Mouse (Mus musculus) MEL (cell line): ENCODE measurements around the gene Kcnd2. TPM values are rescaled to one million over a fixed set of nuclear protein-coding genes. Genes with fewer than 3 reads are reported as not detected.

Source experiments
- DNase-seq: peaks from one replicate; pipeline ENCODE4 v3.0.0; 2011; ENCODE audit warnings: low read depth, low spot score
- H3K27ac ChIP-seq: 2 replicates; pipeline ENCODE4 v1.5.1; 2012; ENCODE audit warnings: low read depth, mild to moderate bottlenecking, control low read depth, low read length, moderate library complexity; ENCODE audit not compliant: control insufficient read depth
- H3K27me3 ChIP-seq, 2 experiments: fragments of 150-350 bp in 1 of 2; sonication (generic) in 1 of 2; 2 replicates each; pipeline ENCODE4 v1.6.1; 2012; ENCODE audit warnings: low read length in 2 of 2, mild to moderate bottlenecking in 2 of 2, improper control_type of control experiment in 1 of 2, moderate library complexity in 1 of 2; ENCODE audit not compliant: insufficient read depth in 2 of 2, control insufficient read depth in 1 of 2
- H3K36me3 ChIP-seq, 2 experiments: 2 replicates each; pipeline ENCODE4 v1.6.1; 2012 to 2014; ENCODE audit warnings: low read length in 2 of 2, improper control_type of control experiment in 1 of 2, inconsistent platforms in 1 of 2, mild to moderate bottlenecking in 1 of 2; ENCODE audit not compliant: insufficient read depth in 2 of 2, control insufficient read depth in 1 of 2
- H3K4me1 ChIP-seq, 2 experiments: fragments of 150-350 bp in 1 of 2; sonication (generic) in 1 of 2; 2 replicates each; pipeline ENCODE4 v1.6.1; 2012; ENCODE audit warnings: low read length in 2 of 2, improper control_type of control experiment in 1 of 2, mild to moderate bottlenecking in 1 of 2; ENCODE audit not compliant: insufficient read depth in 2 of 2, control insufficient read depth in 1 of 2
- H3K4me3 ChIP-seq, 2 experiments: fragments of 150-350 bp in 1 of 2; sonication (generic) in 1 of 2; 2 replicates each; pipeline ENCODE4 v1.5.1; 2012; ENCODE audit warnings: low read depth in 2 of 2, low read length in 2 of 2, mild to moderate bottlenecking in 2 of 2, moderate library complexity in 2 of 2, control low read depth in 1 of 2, improper control_type of control experiment in 1 of 2; ENCODE audit not compliant: control insufficient read depth in 1 of 2, insufficient read depth in 1 of 2
- H3K79me2 ChIP-seq: 2 replicates; pipeline ENCODE4 v1.6.1; 2012; ENCODE audit warnings: mild to moderate bottlenecking, low read length, moderate library complexity; ENCODE audit not compliant: control insufficient read depth, poor library complexity, insufficient read depth
- H3K9ac ChIP-seq: 2 replicates; pipeline ENCODE4 v1.6.1; 2012; ENCODE audit warnings: low read depth, mild to moderate bottlenecking, control low read depth, low read length, moderate library complexity; ENCODE audit not compliant: control insufficient read depth, poor library complexity, severe bottlenecking
- H3K9me3 ChIP-seq: fragments of 150-350 bp; sonication (generic); replicated peaks from 2 replicates; pipeline ENCODE4 v1.6.1; 2012; ENCODE audit warnings: mild to moderate bottlenecking, low read length, improper control_type of control experiment, moderate library complexity; ENCODE audit not compliant: insufficient read depth
- BHLHE40 ChIP-seq: IDR thresholded peaks from 2 replicates; pipeline ENCODE4 v1.6.1; 2012; ENCODE audit warnings: low read depth, mild to moderate bottlenecking, inconsistent platforms, low read length, improper control_type of control experiment, borderline replicate concordance
- CTCF ChIP-seq, 3 experiments: IDR thresholded peaks in 2 of 3; conservative IDR thresholded peaks in 1 of 3; 2 replicates each; pipeline ENCODE4 v1.5.1; 2011 to 2012; ENCODE audit warnings: low read length in 3 of 3, low read depth in 2 of 3, mild to moderate bottlenecking in 2 of 3, improper control_type of control experiment in 1 of 3, inconsistent platforms in 1 of 3, mixed read lengths in 1 of 3, moderate library complexity in 1 of 3; ENCODE audit not compliant: control insufficient read depth in 1 of 3, insufficient read depth in 1 of 3, poor library complexity in 1 of 3, severe bottlenecking in 1 of 3
- E2F4 ChIP-seq: IDR thresholded peaks from 2 replicates; pipeline ENCODE4 v1.6.1; 2011; ENCODE audit warnings: low read depth, low read length, improper control_type of control experiment, borderline replicate concordance
- ELF1 ChIP-seq: IDR thresholded peaks from 2 replicates; pipeline ENCODE4 v1.6.1; 2014; ENCODE audit warnings: low read depth, mild to moderate bottlenecking, inconsistent platforms, low read length, improper control_type of control experiment, moderate library complexity
- EP300 ChIP-seq, 2 experiments: IDR thresholded peaks; 2 replicates each; pipeline ENCODE4 v1.6.1; 2011; ENCODE audit warnings: improper control_type of control experiment in 2 of 2, low read length in 2 of 2, low read depth in 1 of 2, mild to moderate bottlenecking in 1 of 2
- ETS1 ChIP-seq: IDR thresholded peaks from 2 replicates; pipeline ENCODE4 v1.6.1; 2012; ENCODE audit warnings: low read depth, mild to moderate bottlenecking, inconsistent platforms, low read length, improper control_type of control experiment, moderate library complexity
- HCFC1 ChIP-seq: IDR thresholded peaks from 2 replicates; pipeline ENCODE4 v1.6.1; 2012; ENCODE audit warnings: low read depth, mild to moderate bottlenecking, inconsistent platforms, low read length, improper control_type of control experiment, moderate library complexity
- MAFK ChIP-seq: IDR thresholded peaks from 2 replicates; pipeline ENCODE4 v1.6.1; 2011; ENCODE audit warnings: low read depth, mild to moderate bottlenecking, low read length, improper control_type of control experiment, borderline replicate concordance
- MAZ ChIP-seq: IDR thresholded peaks from 2 replicates; pipeline ENCODE4 v1.6.1; 2012; ENCODE audit warnings: low read depth, mild to moderate bottlenecking, inconsistent platforms, low read length, improper control_type of control experiment
- MEF2A ChIP-seq: IDR thresholded peaks from 2 replicates; pipeline ENCODE4 v1.6.1; 2014; ENCODE audit warnings: low read depth, mild to moderate bottlenecking, inconsistent platforms, low read length, improper control_type of control experiment; ENCODE audit not compliant: poor library complexity, insufficient replicate concordance, severe bottlenecking; ENCODE audit errors: extremely low read depth
- MYC ChIP-seq: IDR thresholded peaks from 2 replicates; pipeline ENCODE4 v1.6.1; 2011; ENCODE audit warnings: low read depth, mild to moderate bottlenecking, low read length, improper control_type of control experiment, moderate library complexity
- NELFE ChIP-seq: IDR thresholded peaks from 2 replicates; pipeline ENCODE4 v1.6.1; 2011; ENCODE audit warnings: low read depth, low read length, improper control_type of control experiment
- NRF1 ChIP-seq: IDR thresholded peaks from 2 replicates; pipeline ENCODE4 v1.6.1; 2014; ENCODE audit warnings: low read depth, mild to moderate bottlenecking, inconsistent platforms, low read length, improper control_type of control experiment, moderate library complexity; ENCODE audit not compliant: poor library complexity, insufficient read depth, severe bottlenecking
- POLR2AphosphoS2 ChIP-seq: IDR thresholded peaks from 2 replicates; pipeline ENCODE4 v1.6.1; 2011; ENCODE audit warnings: low read length, improper control_type of control experiment
- RAD21 ChIP-seq: IDR thresholded peaks from 2 replicates; pipeline ENCODE4 v1.6.1; 2011; ENCODE audit warnings: mild to moderate bottlenecking, low read depth, low read length, improper control_type of control experiment
- RCOR1 ChIP-seq: IDR thresholded peaks from 2 replicates; pipeline ENCODE4 v1.6.1; 2012; ENCODE audit warnings: low read depth, mild to moderate bottlenecking, inconsistent platforms, low read length, improper control_type of control experiment
- UBTF ChIP-seq: IDR thresholded peaks from 2 replicates; pipeline ENCODE4 v1.6.1; 2012; ENCODE audit warnings: low read depth, mild to moderate bottlenecking, inconsistent platforms, low read length, improper control_type of control experiment, moderate library complexity, borderline replicate concordance; ENCODE audit not compliant: insufficient read depth
- ZNF384 ChIP-seq: IDR thresholded peaks from 2 replicates; pipeline ENCODE4 v1.6.1; 2012; ENCODE audit warnings: low read depth, mild to moderate bottlenecking, inconsistent platforms, low read length, improper control_type of control experiment
- polyA plus RNA-seq, 2 experiments: library from polyadenylated mRNA; stranded (reverse) in 1 of 2; unstranded in 1 of 2; fragments of >175 nt in 1 of 2; fragments of >200 nt in 1 of 2; gene quantifications; 2 replicates each; pipeline versions ENCODE4 v1.2.1 to v1.2.4; 2012; ENCODE audit warnings: low replicate concordance in 2 of 2, low read depth in 1 of 2; ENCODE audit not compliant: insufficient read length in 2 of 2, insufficient read depth in 1 of 2, missing spikeins in 1 of 2
- total RNA-seq: library from RNA; depleted of rRNA; stranded (reverse); fragments of 300-350 nt; gene quantifications from 2 replicates; pipeline ENCODE4 v1.2.3, GENCODE M21; 2012

Gene Kcnd2
- total and polyA plus RNA-seq, 3 experiments = not detected

GRCm38 (mm10) chr6:21655681-21656080, 440.4 kb downstream of the Kcnd2 start:
- Histone ChIP-seq H3K4me3 (no peak overlapping the region), H3K36me3 (no peaks in the 10 kb centered on the region)

GRCm38 (mm10) chr6:21664135-21664534, 448.8 kb downstream of the Kcnd2 start:
- no peak for TF ChIP-seq E2F4
- no peak for TF ChIP-seq RAD21
- no peak for TF ChIP-seq RCOR1
- no peak for TF ChIP-seq NRF1
- TF ChIP-seq NELFE = no peak
- no peak for TF ChIP-seq MYC
- no peak for TF ChIP-seq POLR2AphosphoS2
- no peak for TF ChIP-seq EP300 (IDR thresholded peaks at IDR 0.05; ENCODE audit: low read depth in 1 of 2, low read length in 2 of 2)
- TF ChIP-seq BHLHE40 = no peak
- TF ChIP-seq ELF1 = no peak
- TF ChIP-seq MAZ = no peak
- no peaks in the 10 kb centered on the region for H3K27me3 ChIP-seq
- DNase-seq = no peak

More at GRCm38 (mm10) chr6:21655681-21656080, 440.4 kb downstream of the Kcnd2 start:
- no peak for DNase-seq
- TF ChIP-seq MEF2A (no peak), POLR2AphosphoS2 (no peak), UBTF (no peak), MAFK (no peak), ETS1 (no peak), CTCF (IDR thresholded peaks at IDR 0.05 in 2 of 3, conservative IDR thresholded peaks at IDR 0.05 in 1 of 3; ENCODE audit: control insufficient read depth in 1 of 3, insufficient read depth in 1 of 3, low read depth in 2 of 3, low read length in 3 of 3, poor library complexity in 1 of 3, severe bottlenecking in 1 of 3) (no peak), HCFC1 (no peak), ZNF384 (no peak)
- Histone ChIP-seq H3K79me2 (no peaks in the 10 kb centered on the region), H3K27me3 (no peaks in the 10 kb centered on the region), H3K4me1 (no peaks in the 10 kb centered on the region), H3K27ac (no peak overlapping the region), H3K9ac (no peak overlapping the region), H3K9me3 (no peaks in the 10 kb centered on the region)

More at GRCm38 (mm10) chr6:21664135-21664534, 448.8 kb downstream of the Kcnd2 start:
- Histone ChIP-seq H3K79me2 (no peaks in the 10 kb centered on the region), H3K4me1 (no peaks in the 10 kb centered on the region), H3K4me3 (no peak overlapping the region), H3K27ac (no peak overlapping the region), H3K9ac (no peak overlapping the region), H3K36me3 (no peaks in the 10 kb centered on the region), H3K9me3 (no peaks in the 10 kb centered on the region)
